In genomic region chr5:75744475-75745045, GRCm38 (mm10) we compare ENCODE assay signal across 19 mouse cellular contexts.
DNase-seq lines count a peak whose midpoint lies in the region; ATAC-seq lines count a peak whose summit lies in the region.
"Had no signal": no experiment of that assay in that cellular context is flagged by ENCODE, and none has a peak within 500 bp of the region (broad histone marks: within the 10 kb centered on the region; RNA-seq: fewer than 3 reads in every experiment).

No protein-coding gene starts in this region.

- H3K36me3 ChIP-seq in hindbrain, embryonic 10.5 days: no peaks in the 10 kb centered on the region
- no peaks in the 10 kb centered on the region for H3K36me3 ChIP-seq in hindbrain, embryonic 11.5 days (ENCODE audit: control insufficient read depth, insufficient read depth, low read length)
- no peaks in the 10 kb centered on the region for H3K36me3 ChIP-seq in neural tube, embryonic 15.5 days
- no peaks in the 10 kb centered on the region for H3K36me3 ChIP-seq in limb, embryonic 13.5 days
- no peaks in the 10 kb centered on the region for H3K36me3 ChIP-seq in intestine, embryonic 16.5 days (ENCODE audit: control insufficient read depth, insufficient read depth, low read length)
- H3K36me3 ChIP-seq: embryonic facial prominence, embryonic 13.5 days; forebrain, embryonic 12.5 days; limb, embryonic 15.5 days; stomach, embryonic 15.5 days had no signal

- 25% methylated on average over 6 of the region's 6 CpGs for WGBS in hindbrain, embryonic 10.5 days
- 25% methylated on average over 5 of the region's 6 CpGs for WGBS in hindbrain, embryonic 11.5 days
- 13% methylated on average over 5 of the region's 6 CpGs for WGBS in neural tube, embryonic 15.5 days
- WGBS in limb, embryonic 13.5 days: 9% methylated on average over 5 of the region's 6 CpGs
- WGBS in intestine, embryonic 16.5 days: 15% methylated on average over 6 of the region's 6 CpGs

- no peaks in the 10 kb centered on the region for H3K27me3 ChIP-seq in hindbrain, embryonic 10.5 days (ENCODE audit: insufficient read depth, poor library complexity, severe bottlenecking)
- H3K27me3 ChIP-seq in hindbrain, embryonic 11.5 days (ENCODE audit: control insufficient read depth, insufficient read depth, low read length): no peaks in the 10 kb centered on the region
- no peaks in the 10 kb centered on the region for H3K27me3 ChIP-seq in neural tube, embryonic 15.5 days (replicated peaks)
- H3K27me3 ChIP-seq in limb, embryonic 13.5 days: no peaks in the 10 kb centered on the region
- H3K27me3 ChIP-seq in intestine, embryonic 16.5 days (replicated peaks; ENCODE audit: control insufficient read depth, insufficient read depth, low read length): no peaks in the 10 kb centered on the region
- H3K27me3 ChIP-seq: embryonic facial prominence, embryonic 13.5 days; forebrain, embryonic 12.5 days; limb, embryonic 15.5 days; stomach, embryonic 15.5 days had no signal

- H3K9ac ChIP-seq in hindbrain, embryonic 11.5 days (ENCODE audit: low read depth, low read length): no peak overlapping the region
- H3K9ac ChIP-seq in neural tube, embryonic 15.5 days (replicated peaks): no peak overlapping the region; the same call in 1 of the 2 replicates
- H3K9ac ChIP-seq in limb, embryonic 13.5 days: no peak overlapping the region
- no peak overlapping the region for H3K9ac ChIP-seq in intestine, embryonic 16.5 days (ENCODE audit: low read depth, low read length)
- H3K9ac ChIP-seq: embryonic facial prominence, embryonic 13.5 days; forebrain, embryonic 12.5 days; limb, embryonic 15.5 days; stomach, embryonic 15.5 days had no signal

- H3K9me3 ChIP-seq in hindbrain, embryonic 10.5 days: no peaks in the 10 kb centered on the region
- no peaks in the 10 kb centered on the region for H3K9me3 ChIP-seq in hindbrain, embryonic 11.5 days (ENCODE audit: control insufficient read depth, low read length)
- no peaks in the 10 kb centered on the region for H3K9me3 ChIP-seq in neural tube, embryonic 15.5 days (replicated peaks)
- H3K9me3 ChIP-seq in limb, embryonic 13.5 days: no peaks in the 10 kb centered on the region
- no peaks in the 10 kb centered on the region for H3K9me3 ChIP-seq in intestine, embryonic 16.5 days (ENCODE audit: control insufficient read depth, low read length)
- H3K9me3 ChIP-seq: embryonic facial prominence, embryonic 13.5 days; forebrain, embryonic 12.5 days; limb, embryonic 15.5 days; stomach, embryonic 15.5 days had no signal

- H3K27ac ChIP-seq in hindbrain, embryonic 10.5 days: peak overlapping the region; percentile 69
- H3K27ac ChIP-seq in hindbrain, embryonic 11.5 days (ENCODE audit: low read depth, low read length): no peak overlapping the region
- 0 out of 2 replicates have a peak overlapping the region, but pooled peaks have one; percentile 41 for H3K27ac ChIP-seq in neural tube, embryonic 15.5 days (replicated peaks)
- H3K27ac ChIP-seq in limb, embryonic 13.5 days: peak overlapping the region; percentile 44; the same call in 1 of the 2 replicates
- H3K27ac ChIP-seq in intestine, embryonic 16.5 days (ENCODE audit: low read length): no peak overlapping the region
- H3K27ac ChIP-seq: embryonic facial prominence, embryonic 13.5 days; forebrain, embryonic 12.5 days; heart, adult 2 months; limb, embryonic 15.5 days; stomach, embryonic 15.5 days had no signal

- H3K4me1 ChIP-seq in hindbrain, embryonic 10.5 days (replicated peaks): peaks cover 21% of the 10 kb centered on the region
- H3K4me1 ChIP-seq in hindbrain, embryonic 11.5 days (replicated peaks; ENCODE audit: control insufficient read depth, insufficient read depth, low read length): no peaks in the 10 kb centered on the region
- H3K4me1 ChIP-seq in neural tube, embryonic 15.5 days: peaks cover 10% of the 10 kb centered on the region
- peaks cover 21% of the 10 kb centered on the region for H3K4me1 ChIP-seq in limb, embryonic 13.5 days
- H3K4me1 ChIP-seq in intestine, embryonic 16.5 days (ENCODE audit: control insufficient read depth, insufficient read depth, low read length): peaks cover 5% of the 10 kb centered on the region; the same call in 1 of the 2 replicates
- H3K4me1 ChIP-seq: embryonic facial prominence, embryonic 13.5 days had no signal

- DNase-seq in hindbrain, embryonic 10.5 days (ENCODE audit: low spot score): no peak
- no peak for DNase-seq in hindbrain, embryonic 11.5 days (ENCODE audit: low spot score)
- DNase-seq in neural tube, embryonic 10.5 days (ENCODE audit: extremely low spot score, low spot score): no peak
- DNase-seq in right cerebral cortex, postnatal 25 days: no peak
- no peak for DNase-seq in layer of hippocampus, postnatal 25 days (ENCODE audit: extremely low spot score in 1 of 2, low spot score in 1 of 2)
- DNase-seq: adrenal gland, adult 8-10 months; cerebellum, postnatal 10 days; heart, adult 2 months; kidney, adult 11 months; kidney, postnatal 36 days; layer of hippocampus, postnatal 36 days; lung, postnatal 4 days had no signal

- ATAC-seq in hindbrain, embryonic 11.5 days (ENCODE audit: low FRiP score): no peak
- ATAC-seq in neural tube, embryonic 15.5 days (ENCODE audit: low FRiP score): no peak
- no peak for ATAC-seq in limb, embryonic 13.5 days (ENCODE audit: low FRiP score, low read depth)
- ATAC-seq in intestine, embryonic 16.5 days: no peak

- no peak overlapping the region for H3K4me3 ChIP-seq in hindbrain, embryonic 10.5 days
- no peak overlapping the region for H3K4me3 ChIP-seq in hindbrain, embryonic 11.5 days (ENCODE audit: low read depth, low read length)
- H3K4me3 ChIP-seq in neural tube, embryonic 15.5 days (replicated peaks): no peak overlapping the region
- no peak overlapping the region for H3K4me3 ChIP-seq in limb, embryonic 13.5 days
- no peak overlapping the region for H3K4me3 ChIP-seq in intestine, embryonic 16.5 days (ENCODE audit: low read length)
- H3K4me3 ChIP-seq: embryonic facial prominence, embryonic 13.5 days; forebrain, embryonic 12.5 days; heart, adult 2 months; limb, embryonic 15.5 days; stomach, embryonic 15.5 days had no signal

- no peak overlapping the region for H3K4me2 ChIP-seq in hindbrain, embryonic 11.5 days (replicated peaks; ENCODE audit: low read depth, low read length)
- no peak overlapping the region for H3K4me2 ChIP-seq in neural tube, embryonic 15.5 days
- no peak overlapping the region; the same call in 1 of the 2 replicates for H3K4me2 ChIP-seq in limb, embryonic 13.5 days (replicated peaks)
- no peak overlapping the region for H3K4me2 ChIP-seq in intestine, embryonic 16.5 days (ENCODE audit: low read depth, low read length)
- H3K4me2 ChIP-seq: embryonic facial prominence, embryonic 13.5 days; forebrain, embryonic 12.5 days; limb, embryonic 15.5 days; stomach, embryonic 15.5 days had no signal

Comparison
In these comparisons a context has a peak if more than half of its experiments do, and no peak if none do; other contexts are left out.
1. H3K27ac ChIP-seq: peak in hindbrain, embryonic 10.5 days (single experiment), neural tube, embryonic 15.5 days (single experiment) and limb, embryonic 13.5 days (single experiment); none in hindbrain, embryonic 11.5 days (single experiment) and intestine, embryonic 16.5 days (single experiment).